Mouse (Mus musculus): Measurements from ENCODE around the gene Dlg2. TPM values are rescaled to one million over a fixed set of nuclear protein-coding genes. Genes with fewer than 3 reads are reported as not detected.

The Dlg2 gene
- polyA plus RNA-seq, 1 experiment, result 89.8 TPM

DNA sequence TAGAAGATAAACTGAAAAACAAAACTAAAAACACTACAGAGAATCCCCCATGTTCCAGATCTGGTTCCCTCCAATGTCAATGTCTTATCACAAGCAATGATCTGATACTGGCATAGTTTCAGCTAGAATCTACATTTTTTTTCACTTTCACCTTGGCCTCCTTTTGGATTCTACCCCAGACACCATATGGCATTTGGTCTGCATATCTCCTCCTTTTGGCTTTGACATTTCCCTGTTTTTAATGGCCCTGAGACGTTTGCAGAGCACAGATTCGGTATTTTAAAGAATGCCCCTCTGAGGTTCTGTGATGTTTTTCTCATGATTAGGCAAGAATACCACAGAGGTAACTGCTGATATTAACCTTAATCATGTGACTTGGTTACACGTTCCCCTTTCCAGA is 1984.8 kb downstream of the Dlg2 start:
- TF ChIP-seq CTCF (IDR thresholded peaks at IDR 0.05; ENCODE audit: borderline replicate concordance, insufficient read depth, low read depth, low read length) (no peak), POLR2A (IDR thresholded peaks at IDR 0.05; ENCODE audit: borderline replicate concordance, insufficient read depth, low read length) (no peak)
- Histone ChIP-seq H3K4me1 (ENCODE audit: control insufficient read depth, insufficient read depth, low read length) (peaks cover 8% of the 10 kb centered on the region), H3K27me3 (ENCODE audit: control insufficient read depth, insufficient read depth, low read length) (no peaks in the 10 kb centered on the region), H3K4me3 (replicated peaks; ENCODE audit: insufficient read depth, low read depth, low read length) (no peak overlapping the region), H3K27ac (ENCODE audit: insufficient read depth, low read length) (no peak overlapping the region)
- peak; percentile 35 to 88 for DNase-seq
- WGBS, result 13% methylated on average over 3 of the region's 3 CpGs

DNA sequence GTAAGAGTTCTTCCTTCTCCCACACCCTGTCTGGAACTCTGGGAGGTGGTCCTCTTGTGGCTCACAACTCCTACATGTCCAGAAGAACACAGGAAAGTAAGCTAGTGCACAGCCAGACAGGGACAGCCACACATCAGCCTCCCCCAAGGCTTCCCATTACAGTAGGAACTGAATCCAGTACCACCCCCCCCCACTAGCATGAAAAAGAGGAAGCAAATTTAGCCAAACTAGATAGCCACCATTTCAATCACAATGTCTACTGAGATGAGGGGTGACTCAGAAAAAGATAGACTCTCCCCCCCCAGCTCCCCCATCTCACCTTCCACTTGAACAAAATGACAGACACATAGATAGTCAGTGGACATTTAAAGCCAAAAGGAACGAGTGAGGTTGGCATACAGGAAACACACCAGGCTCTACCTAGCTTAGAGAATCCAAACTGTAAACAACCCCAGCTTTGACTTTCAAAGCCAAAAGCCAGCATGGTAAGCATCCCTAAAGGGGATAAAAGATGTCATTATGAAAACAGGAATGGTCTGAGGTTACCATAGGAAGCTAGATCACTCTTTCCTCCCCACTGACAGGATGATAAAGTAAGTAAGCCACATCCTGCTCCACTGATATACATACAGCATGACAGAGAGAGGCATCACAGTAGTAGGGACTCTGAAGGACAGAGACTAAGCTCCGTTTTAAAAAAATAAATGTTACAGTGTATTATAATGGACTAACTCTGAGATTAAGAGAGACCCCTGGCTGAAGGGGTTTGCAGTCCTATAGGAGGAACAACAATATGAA is 1986.8 kb downstream of the Dlg2 start:
- no peaks in the 10 kb centered on the region for H3K27me3 ChIP-seq (ENCODE audit: control insufficient read depth, insufficient read depth, low read length)
- peaks cover 2% of the 10 kb centered on the region; the same call in 1 of the 2 replicates for H3K4me1 ChIP-seq (ENCODE audit: control insufficient read depth, insufficient read depth, low read length)
- no peak overlapping the region for H3K27ac ChIP-seq (ENCODE audit: insufficient read depth, low read length)
- no peak overlapping the region for H3K4me3 ChIP-seq (replicated peaks; ENCODE audit: insufficient read depth, low read depth, low read length)
- TF ChIP-seq POLR2A (IDR thresholded peaks at IDR 0.05; ENCODE audit: borderline replicate concordance, insufficient read depth, low read length) (no peak), CTCF (IDR thresholded peaks at IDR 0.05; ENCODE audit: borderline replicate concordance, insufficient read depth, low read depth, low read length) (no peak)
- no peak for DNase-seq
- WGBS, result 70% methylated on average over 2 of the region's 2 CpGs

DNA sequence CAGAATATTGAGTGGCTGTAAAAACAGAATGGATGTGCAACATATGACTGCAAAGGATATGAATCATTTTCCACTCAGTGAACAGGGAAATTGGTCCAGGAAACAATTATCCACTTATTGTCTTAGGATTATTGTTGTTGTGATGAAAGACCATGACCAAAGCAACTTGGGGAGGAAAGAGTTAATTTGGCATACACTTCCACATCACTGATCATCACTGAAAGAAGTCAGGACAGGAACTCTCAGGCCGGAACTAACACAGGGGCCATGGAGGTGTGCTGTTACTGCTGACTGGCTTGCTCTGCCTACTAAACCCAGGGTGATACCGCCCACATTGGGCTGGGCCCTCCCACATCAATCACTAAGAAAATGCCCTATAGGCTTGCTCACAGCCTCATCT is 1987.8 kb downstream of the Dlg2 start:
- 85% methylated on average over 2 of the region's 2 CpGs for WGBS
- Histone ChIP-seq H3K27ac (ENCODE audit: insufficient read depth, low read length) (no peak overlapping the region), H3K27me3 (ENCODE audit: control insufficient read depth, insufficient read depth, low read length) (no peaks in the 10 kb centered on the region), H3K4me3 (replicated peaks; ENCODE audit: insufficient read depth, low read depth, low read length) (no peak overlapping the region), H3K4me1 (ENCODE audit: control insufficient read depth, insufficient read depth, low read length) (peaks cover 2% of the 10 kb centered on the region; the same call in 1 of the 2 replicates)
- no peak for DNase-seq
- TF ChIP-seq POLR2A (IDR thresholded peaks at IDR 0.05; ENCODE audit: borderline replicate concordance, insufficient read depth, low read length) (no peak), CTCF (IDR thresholded peaks at IDR 0.05; ENCODE audit: borderline replicate concordance, insufficient read depth, low read depth, low read length) (no peak)

DNA sequence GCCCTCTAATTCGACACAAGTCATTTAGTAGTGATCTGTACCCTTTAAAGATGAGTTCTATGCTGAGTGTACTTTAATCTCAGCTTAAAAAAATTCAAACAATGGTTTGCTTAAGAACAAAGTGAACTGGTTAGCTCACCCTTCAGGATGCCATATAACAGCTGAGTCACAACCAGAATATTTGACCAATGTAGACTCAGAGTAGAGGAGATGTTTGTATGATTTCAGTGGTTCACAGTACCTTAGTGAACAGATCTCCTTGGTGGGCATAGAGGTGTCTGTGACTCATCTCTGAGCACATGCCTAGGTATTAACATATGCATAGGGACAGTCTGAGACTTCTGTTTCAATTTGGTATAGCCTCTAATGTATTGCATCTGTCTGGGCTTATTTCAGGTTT is 2002.7 kb downstream of the Dlg2 start:
- 90% methylated on average over 1 of the region's 1 CpGs for WGBS
- H3K4me3 ChIP-seq (replicated peaks; ENCODE audit: insufficient read depth, low read depth, low read length), result no peak overlapping the region
- no peak for TF ChIP-seq POLR2A (IDR thresholded peaks at IDR 0.05; ENCODE audit: borderline replicate concordance, insufficient read depth, low read length)
- TF ChIP-seq CTCF (IDR thresholded peaks at IDR 0.05; ENCODE audit: borderline replicate concordance, insufficient read depth, low read depth, low read length), result no peak
- H3K27me3 ChIP-seq (ENCODE audit: control insufficient read depth, insufficient read depth, low read length), result no peaks in the 10 kb centered on the region
- no peak overlapping the region for H3K27ac ChIP-seq (ENCODE audit: insufficient read depth, low read length)
- no peaks in the 10 kb centered on the region for H3K4me1 ChIP-seq (ENCODE audit: control insufficient read depth, insufficient read depth, low read length)
- no peak for DNase-seq

DNA sequence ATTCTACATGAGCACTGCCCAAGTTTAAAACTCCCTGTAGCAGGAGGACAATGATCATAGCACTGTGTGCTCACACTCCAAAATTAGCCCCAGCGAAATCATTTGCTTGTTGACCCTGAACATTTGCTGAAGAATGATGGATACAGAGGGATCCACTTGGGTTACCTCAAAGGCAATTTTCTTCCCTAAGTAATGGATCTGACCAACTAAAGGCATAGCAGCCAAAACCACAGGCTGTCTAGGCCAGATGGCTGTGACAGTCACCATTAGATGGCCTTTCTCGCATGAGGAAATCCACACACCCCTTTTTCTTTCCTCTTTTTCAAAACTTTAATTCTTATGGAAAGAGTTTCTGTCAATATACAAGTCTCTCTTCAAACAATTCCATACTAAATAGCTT is 2003.3 kb downstream of the Dlg2 start:
- DNase-seq, result peak in 1 of 2 experiments; percentile 27
- 39% methylated on average over 2 of the region's 2 CpGs for WGBS
- TF ChIP-seq POLR2A (IDR thresholded peaks at IDR 0.05; ENCODE audit: borderline replicate concordance, insufficient read depth, low read length) (no peak), CTCF (IDR thresholded peaks at IDR 0.05; ENCODE audit: borderline replicate concordance, insufficient read depth, low read depth, low read length) (no peak)
- H3K4me1 ChIP-seq (ENCODE audit: control insufficient read depth, insufficient read depth, low read length), result no peaks in the 10 kb centered on the region
- no peak overlapping the region for H3K4me3 ChIP-seq (replicated peaks; ENCODE audit: insufficient read depth, low read depth, low read length)
- H3K27ac ChIP-seq (ENCODE audit: insufficient read depth, low read length), result no peak overlapping the region
- H3K27me3 ChIP-seq (ENCODE audit: control insufficient read depth, insufficient read depth, low read length), result no peaks in the 10 kb centered on the region

DNA sequence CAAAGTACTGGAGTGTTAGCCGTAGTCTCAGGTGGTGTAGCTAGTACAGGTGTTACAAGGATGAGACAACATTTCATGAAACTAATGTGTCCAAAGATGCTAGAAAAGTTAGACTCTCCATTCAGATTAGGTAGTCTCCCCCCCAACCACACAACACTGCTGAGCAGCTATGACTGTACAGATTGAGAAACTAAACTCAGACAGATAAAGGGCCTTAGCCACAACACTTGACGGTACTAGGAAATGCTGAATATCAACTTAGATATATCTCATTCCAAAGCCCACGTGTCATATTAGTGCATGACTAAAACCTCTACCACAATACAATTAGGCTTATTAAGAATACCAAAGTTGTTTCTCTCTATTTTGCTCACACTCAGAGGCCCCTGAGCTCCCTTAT is 2006.9 kb downstream of the Dlg2 start:
- TF ChIP-seq POLR2A (IDR thresholded peaks at IDR 0.05; ENCODE audit: borderline replicate concordance, insufficient read depth, low read length) (no peak), CTCF (IDR thresholded peaks at IDR 0.05; ENCODE audit: borderline replicate concordance, insufficient read depth, low read depth, low read length) (no peak)
- Histone ChIP-seq H3K4me1 (ENCODE audit: control insufficient read depth, insufficient read depth, low read length) (no peaks in the 10 kb centered on the region), H3K27ac (ENCODE audit: insufficient read depth, low read length) (no peak overlapping the region), H3K4me3 (replicated peaks; ENCODE audit: insufficient read depth, low read depth, low read length) (no peak overlapping the region), H3K27me3 (ENCODE audit: control insufficient read depth, insufficient read depth, low read length) (no peaks in the 10 kb centered on the region)
- WGBS, result 96% methylated on average over 3 of the region's 3 CpGs
- no peak for DNase-seq

DNA sequence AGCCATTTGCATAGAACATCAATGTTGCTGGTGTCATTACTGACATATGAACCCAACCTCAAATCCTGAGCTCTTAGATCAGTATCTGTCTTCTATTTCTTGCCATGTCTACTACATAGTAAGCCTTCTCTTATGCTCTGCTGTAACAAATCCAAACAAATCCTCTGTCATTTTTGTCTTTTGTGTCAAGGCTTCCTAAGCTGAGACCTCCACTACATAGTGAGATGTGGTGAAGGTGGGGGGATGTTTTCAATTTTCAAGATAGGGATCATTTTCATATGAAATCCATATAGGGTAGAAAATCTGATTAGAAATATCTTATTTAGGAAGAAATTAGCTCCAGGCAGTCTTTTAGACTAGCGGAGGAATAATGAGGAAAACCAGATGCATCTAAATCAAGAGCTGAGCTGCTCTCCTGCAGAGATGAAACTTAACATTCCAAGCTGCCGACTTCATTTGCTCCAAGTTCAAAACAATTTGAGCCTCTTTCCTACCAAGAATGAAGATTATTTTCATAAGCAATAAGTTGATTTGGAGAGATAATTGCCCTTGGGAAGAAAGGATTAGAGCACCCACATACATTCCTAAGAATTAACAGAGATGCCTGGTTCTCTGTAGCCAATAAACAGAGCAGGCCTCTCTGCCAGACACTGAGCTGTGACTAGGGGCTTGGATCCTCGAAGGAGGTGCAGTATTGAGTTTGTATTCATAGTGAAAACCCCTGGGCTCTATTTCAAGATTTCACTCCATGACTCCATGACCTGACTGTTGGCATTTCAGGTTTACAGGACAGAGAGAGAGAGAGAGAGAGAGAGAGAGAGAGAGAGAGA is 2009.6 kb downstream of the Dlg2 start:
- Histone ChIP-seq H3K4me1 (ENCODE audit: control insufficient read depth, insufficient read depth, low read length) (no peaks in the 10 kb centered on the region), H3K27ac (ENCODE audit: insufficient read depth, low read length) (no peak overlapping the region), H3K27me3 (ENCODE audit: control insufficient read depth, insufficient read depth, low read length) (no peaks in the 10 kb centered on the region), H3K4me3 (replicated peaks; ENCODE audit: insufficient read depth, low read depth, low read length) (no peak overlapping the region)
- WGBS, result 41% methylated on average over 3 of the region's 3 CpGs
- no peak for DNase-seq
- TF ChIP-seq CTCF (IDR thresholded peaks at IDR 0.05; ENCODE audit: borderline replicate concordance, insufficient read depth, low read depth, low read length), result no peak
- TF ChIP-seq POLR2A (IDR thresholded peaks at IDR 0.05; ENCODE audit: borderline replicate concordance, insufficient read depth, low read length), result no peak
